Mouse (Mus musculus): ENCODE measurements around the gene Polr1c.

- TF ChIP-seq CTCF (IDR thresholded peaks at IDR 0.05; ENCODE audit: low read depth) (no peak), EP300 (optimal IDR thresholded peaks at IDR 0.05) (no peak)
These were observed 22.1 kb upstream of the Polr1c start for GRCm38 (mm10) chr17:46269771-46270534.

Measured in stomach, postnatal 0 days (tissue).